Mouse (Mus musculus): ENCODE measurements around the gene Lrrc29. TPM values are rescaled to one million over a fixed set of nuclear protein-coding genes. Genes with fewer than 3 reads are reported as not detected.

Gene Lrrc29
- total RNA-seq (2023), result 1 to 10 TPM; 5.8 to 6.6 TPM

GRCm38 (mm10) chr8:105326141-105326672 lies at the start of gene Lrrc29, which contains the start of gene Tmem208:
TSS of gene Lrrc29 (minus strand) at chr8:105326278.
TSS of gene Tmem208 (plus strand) at chr8:105326354.

GRCm38 (mm10) chr8:105373032-105373431 lies 47.0 kb upstream of the Lrrc29 start, which contains the start of gene Plekhg4:
TSS of gene Plekhg4 (plus strand) at chr8:105373274.

GRCm38 (mm10) chr8:105348450-105349095 lies 22.5 kb upstream of the Lrrc29 start, which contains the start of gene Slc9a5:
TSS of gene Slc9a5 (plus strand) at chr8:105348843.

GRCm38 (mm10) chr8:105347428-105348221 lies 21.5 kb upstream of the Lrrc29 start, which contains the start of gene Fhod1:
TSS of gene Fhod1 (minus strand) at chr8:105347953.

GRCm38 (mm10) chr8:105305211-105306145 lies 20.6 kb downstream of the Lrrc29 start, which contains the start of gene Elmo3:
TSS of gene Elmo3 (plus strand) at chr8:105305601.

GRCm38 (mm10) chr8:105297511-105298192 lies 28.4 kb downstream of the Lrrc29 start, which contains the start of gene E2f4:
TSS of gene E2f4 (plus strand) at chr8:105297663.

GRCm38 (mm10) chr8:105295895-105296573 lies 30.0 kb downstream of the Lrrc29 start, which contains the start of gene Exoc3l:
TSS of gene Exoc3l (minus strand) at chr8:105296101.

GRCm38 (mm10) chr8:105289805-105290460 lies 36.1 kb downstream of the Lrrc29 start, which contains the start of gene 4931428F04Rik:
TSS of gene 4931428F04Rik (minus strand) at chr8:105289864.

GRCm38 (mm10) chr8:105275840-105276239 lies 50.2 kb downstream of the Lrrc29 start, which contains the start of gene Nol3:
TSS of gene Nol3 (plus strand) at chr8:105276140.

GRCm38 (mm10) chr8:105269461-105269947 lies 56.6 kb downstream of the Lrrc29 start, which contains the start of gene Hsf4:
TSS of gene Hsf4 (plus strand) at chr8:105269801.

GRCm38 (mm10) chr8:105264024-105264982 lies 61.8 kb downstream of the Lrrc29 start, which contains the start of the genes Tradd and Fbxl8:
TSS of gene Tradd (minus strand) at chr8:105264609.
TSS of gene Fbxl8 (plus strand) at chr8:105264648.

Other genes with a start within 250 kb of the Lrrc29 start
- gene Ces3b, start 242.5 kb downstream of the Lrrc29 start, total RNA-seq (2023), result not detected
- gene Ces4a, start 194.5 kb downstream of the Lrrc29 start, total RNA-seq (2023), result not detected
- 10 to 100 TPM; 75.7 to 84.6 TPM for gene Cbfb, start 155.6 kb downstream of the Lrrc29 start, total RNA-seq (2023)
- gene D230025D16Rik, start 101.1 kb downstream of the Lrrc29 start, total RNA-seq (2023), result 10 to 100 TPM; 28.4 to 40.9 TPM
- 1 to 10 TPM in 1 of 2 experiments, under 1 TPM in 1; 0.46 to 1.0 TPM for gene B3gnt9, start 71.1 kb downstream of the Lrrc29 start, total RNA-seq (2023)
- gene Tradd, start 61.7 kb downstream of the Lrrc29 start, total RNA-seq (2023), result 10 to 100 TPM; 14.7 to 15.1 TPM
- 1 to 10 TPM; 4.4 to 7.2 TPM for gene Fbxl8, start 61.6 kb downstream of the Lrrc29 start, total RNA-seq (2023)
- gene Hsf4, start 56.5 kb downstream of the Lrrc29 start, total RNA-seq (2023), result under 1 TPM in 1 of 2 experiments, not detected in 1; 0.75 TPM
- gene Nol3, start 50.1 kb downstream of the Lrrc29 start, total RNA-seq (2023), result not detected
- 1 to 10 TPM; 1.4 to 1.8 TPM for gene 4931428F04Rik, start 36.4 kb downstream of the Lrrc29 start, total RNA-seq (2023)
- 1 to 10 TPM; 1.0 to 1.5 TPM for gene Exoc3l, start 30.2 kb downstream of the Lrrc29 start, total RNA-seq (2023)
- 10 to 100 TPM; 58.9 to 66.0 TPM for gene E2f4, start 28.6 kb downstream of the Lrrc29 start, total RNA-seq (2023)
- 1 to 10 TPM in 1 of 2 experiments, under 1 TPM in 1; 0.81 to 1.7 TPM for gene Elmo3, start 20.7 kb downstream of the Lrrc29 start, total RNA-seq (2023)
- 10 to 100 TPM; 25.0 to 27.3 TPM for gene Tmem208, start 76 bp upstream of the Lrrc29 start, total RNA-seq (2023)
- 10 to 100 TPM; 32.7 to 37.5 TPM for gene Fhod1, start 21.7 kb upstream of the Lrrc29 start, total RNA-seq (2023)
- gene Slc9a5, start 22.6 kb upstream of the Lrrc29 start, total RNA-seq (2023), result 1 to 10 TPM in 1 of 2 experiments, under 1 TPM in 1; 0.82 to 1.2 TPM
- under 1 TPM in 1 of 2 experiments, not detected in 1; 0.22 TPM for gene Plekhg4, start 47.0 kb upstream of the Lrrc29 start, total RNA-seq (2023)
- gene Kctd19, start 87.2 kb upstream of the Lrrc29 start, total RNA-seq (2023), result under 1 TPM in 1 of 2 experiments, not detected in 1; 0.13 TPM
- under 1 TPM in 1 of 2 experiments, not detected in 1; 0.24 TPM for gene Lrrc36, start 87.3 kb upstream of the Lrrc29 start, total RNA-seq (2023)
- gene Tppp3, start 145.2 kb upstream of the Lrrc29 start, total RNA-seq (2023), result 1 to 10 TPM; 6.6 to 8.5 TPM
- gene Zdhhc1, start 170.6 kb upstream of the Lrrc29 start, total RNA-seq (2023), result 1 to 10 TPM; 1.1 to 2.7 TPM
- gene Hsd11b2, start 192.5 kb upstream of the Lrrc29 start, total RNA-seq (2023), result not detected
- gene Atp6v0d1, start 239.8 kb upstream of the Lrrc29 start, total RNA-seq (2023), result 100 to 1,000 TPM; 144 to 160 TPM